Mouse (Mus musculus) forebrain, postnatal 0 days (tissue): Measurements from ENCODE around the gene Pard6b. TPM values are rescaled to one million over a fixed set of nuclear protein-coding genes. Genes with fewer than 3 reads are reported as not detected.
A peak's percentile ranks its signal among the peaks of the same experiment; 100 is the strongest.

ENCODE experiments used
- ATAC-seq: fragments of 200-750 bp; cut with Nextera tagmentation; 2 replicates; pipeline ENCODE4 v1.8.0; 2017; ENCODE audit warnings: mild to moderate bottlenecking, moderate library complexity
- DNase-seq: peaks from one replicate; pipeline ENCODE4 v3.0.0-alpha.2; 2015
- H3K27ac ChIP-seq: fragments of 300-500 bp; sonication (generic); 2 replicates; pipeline ENCODE4 v1.5.1; 2014; ENCODE audit warnings: low read depth, mild to moderate bottlenecking, antibody characterized with exemption, low read length, moderate library complexity, mixed read lengths
- H3K27me3 ChIP-seq: fragments of 300-500 bp; sonication (generic); 2 replicates; pipeline ENCODE4 v1.6.1; 2014; ENCODE audit warnings: mild to moderate bottlenecking, low read length, mixed read lengths; ENCODE audit not compliant: insufficient read depth
- H3K36me3 ChIP-seq: fragments of 300-500 bp; sonication (generic); 2 replicates; pipeline ENCODE4 v1.6.1; 2014; ENCODE audit warnings: mild to moderate bottlenecking, moderate library complexity; ENCODE audit not compliant: insufficient read depth
- H3K4me1 ChIP-seq: fragments of 300-500 bp; sonication (generic); 2 replicates; pipeline ENCODE4 v1.6.1; 2014; ENCODE audit warnings: antibody characterized with exemption; ENCODE audit not compliant: insufficient read depth
- H3K4me2 ChIP-seq: fragments of 300-500 bp; sonication (generic); 2 replicates; pipeline ENCODE4 v1.6.1; 2014; ENCODE audit warnings: low read depth, mild to moderate bottlenecking, moderate library complexity
- H3K4me3 ChIP-seq: fragments of 300-500 bp; sonication (generic); 2 replicates; pipeline ENCODE4 v1.5.1; 2014; ENCODE audit warnings: low read depth, low read length, mixed read lengths
- H3K9ac ChIP-seq: fragments of 300-500 bp; sonication (generic); 2 replicates; pipeline ENCODE4 v1.6.1; 2014; ENCODE audit warnings: mild to moderate bottlenecking
- H3K9me3 ChIP-seq: fragments of 300-500 bp; sonication (generic); 2 replicates; pipeline ENCODE4 v1.6.1; 2016; ENCODE audit warnings: low read length
- CTCF ChIP-seq: sonication (generic); IDR thresholded peaks from 2 replicates; pipeline ENCODE4 v1.5.1; 2016; ENCODE audit warnings: antibody characterized with exemption, control low read depth, low read depth
- WGBS: fragments of 180-500 bp; shearing (Covaris S2); extraction: QIAGEN DNeasy Blood & Tissue Kit; methylation state at CpG from one replicate; pipeline ENCODE4 v1.1.7; 2014; 5-methylcytosine and 5-hydroxymethylcytosine counted together
- polyA plus RNA-seq: library from polyadenylated mRNA; unstranded; fragments of >200 nt; fragmentation: Nextera tagmentation; extraction: Ambion mirVana; gene quantifications from 2 replicates; pipeline ENCODE4 v1.2.1, GENCODE M21; 2015
- total RNA-seq: library from RNA; depleted of rRNA; stranded (reverse); fragments of >200 nt; gene quantifications from 2 replicates; pipeline ENCODE4 v1.2.3, GENCODE M21; 2014

Gene Pard6b
- total and polyA plus RNA-seq, 2 experiments from 2014 or later, result 4.1 to 5.3 TPM

DNA sequence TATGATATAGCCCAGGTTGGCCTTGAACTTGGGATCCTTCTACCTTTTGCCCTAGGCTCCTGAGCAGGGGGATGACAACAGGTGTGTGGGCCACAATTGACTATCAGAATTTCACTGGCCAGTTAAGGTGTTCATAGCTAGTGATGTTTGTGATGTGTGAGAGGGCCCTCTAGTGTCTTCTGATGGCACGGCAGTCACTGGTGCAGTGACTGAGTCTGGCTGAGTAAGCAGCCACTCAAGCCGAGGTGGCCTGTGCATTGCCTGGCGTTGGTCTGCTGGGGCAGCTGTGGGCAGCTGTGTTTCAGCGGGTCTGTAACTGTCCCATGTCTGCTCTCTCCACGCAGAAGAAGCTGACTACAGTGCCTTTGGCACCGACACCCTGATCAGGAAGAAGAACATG lies 17.2 kb downstream of the Pard6b start:
- no peak overlapping the region for H3K4me3 ChIP-seq
- H3K9ac ChIP-seq, result no peak overlapping the region
- no peaks in the 10 kb centered on the region for H3K4me1 ChIP-seq
- H3K9me3 ChIP-seq, result no peaks in the 10 kb centered on the region
- H3K36me3 ChIP-seq, result peaks cover 12% of the 10 kb centered on the region
- WGBS, result 53% methylated on average over 6 of the region's 6 CpGs
- peak; percentile 39 for DNase-seq
- ATAC-seq, result 0 out of 2 replicates have a peak, but pooled peaks have one; percentile 32
- peak; percentile 78 for TF ChIP-seq CTCF
- H3K4me2 ChIP-seq, result no peak overlapping the region
- H3K27ac ChIP-seq, result no peak overlapping the region
- H3K27me3 ChIP-seq, result no peaks in the 10 kb centered on the region

DNA sequence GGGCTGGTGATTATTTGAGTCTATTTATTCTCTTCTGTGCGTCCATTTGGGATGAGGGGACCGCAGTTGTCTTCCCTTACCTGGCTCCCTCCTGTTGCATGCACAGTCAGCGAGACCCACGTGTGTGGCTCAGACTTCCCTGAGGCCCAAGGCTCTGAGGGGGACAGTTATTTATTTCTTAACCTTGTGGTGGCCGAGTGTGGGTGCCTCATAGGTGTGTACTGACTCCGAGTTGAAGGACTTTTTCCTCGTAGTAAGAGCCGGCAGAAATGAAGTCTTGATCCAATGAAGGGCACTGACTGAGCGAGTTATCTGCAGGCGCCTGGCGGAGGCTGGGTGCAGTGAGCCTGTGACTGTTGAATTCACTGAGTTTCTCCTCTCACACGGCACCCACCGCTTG lies 19.2 kb downstream of the Pard6b start:
- WGBS, result 81% methylated on average over 13 of the region's 13 CpGs
- peaks cover 12% of the 10 kb centered on the region for H3K36me3 ChIP-seq
- H3K27me3 ChIP-seq, result no peaks in the 10 kb centered on the region
- no peak for ATAC-seq
- no peaks in the 10 kb centered on the region for H3K9me3 ChIP-seq
- H3K4me3 ChIP-seq, result no peak overlapping the region
- no peak for TF ChIP-seq CTCF
- no peaks in the 10 kb centered on the region for H3K4me1 ChIP-seq
- H3K4me2 ChIP-seq, result no peak overlapping the region
- H3K9ac ChIP-seq, result no peak overlapping the region
- H3K27ac ChIP-seq, result no peak overlapping the region
- no peak for DNase-seq

DNA sequence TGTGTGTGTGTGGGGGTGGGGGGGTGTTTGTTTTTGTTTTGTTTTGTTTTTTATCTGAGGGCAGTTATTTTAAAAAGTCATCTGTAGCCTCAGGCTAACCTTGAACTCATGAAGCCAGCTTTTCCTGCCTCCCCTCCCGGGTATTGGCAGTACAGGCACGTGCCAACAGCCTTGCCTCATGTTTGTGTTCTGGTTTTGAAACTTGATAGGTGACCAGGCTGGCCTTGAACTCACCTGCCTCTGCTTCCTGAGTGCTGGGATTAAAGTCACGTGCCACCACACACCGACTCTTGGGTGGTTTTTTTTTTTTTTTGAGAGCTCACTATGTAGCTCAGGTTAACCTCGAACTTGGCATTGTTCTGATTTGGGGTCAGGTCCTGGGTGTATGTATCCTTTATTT lies 21.0 kb downstream of the Pard6b start:
- Histone ChIP-seq H3K4me1 (no peaks in the 10 kb centered on the region), H3K9me3 (no peaks in the 10 kb centered on the region), H3K9ac (no peak overlapping the region), H3K4me3 (no peak overlapping the region), H3K27ac (no peak overlapping the region), H3K27me3 (no peaks in the 10 kb centered on the region), H3K4me2 (no peak overlapping the region), H3K36me3 (peaks cover 12% of the 10 kb centered on the region)
- no peak for TF ChIP-seq CTCF
- ATAC-seq, result no peak
- DNase-seq, result no peak
- 89% methylated on average over 5 of the region's 5 CpGs for WGBS

DNA sequence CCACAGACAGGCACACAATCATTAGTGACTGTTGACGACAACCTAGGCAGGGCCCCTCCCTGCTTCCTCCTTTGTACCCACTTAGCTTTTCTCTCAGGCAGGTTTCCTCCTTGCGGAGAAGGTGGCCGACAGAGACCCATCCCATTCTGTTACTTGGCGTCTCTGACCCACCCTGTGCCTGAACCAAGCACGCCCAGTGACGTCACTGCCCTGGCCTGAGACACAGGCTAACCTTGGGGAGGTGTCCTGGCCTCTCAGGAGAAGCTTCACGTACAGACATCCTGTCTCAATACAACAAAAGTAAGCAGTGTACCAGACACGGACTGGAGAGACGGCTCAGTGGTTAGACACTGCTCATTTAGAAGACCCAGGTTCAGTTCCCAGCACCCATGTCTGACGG lies 22.5 kb downstream of the Pard6b start:
- Histone ChIP-seq H3K9ac (no peak overlapping the region), H3K4me2 (no peak overlapping the region), H3K9me3 (no peaks in the 10 kb centered on the region), H3K4me3 (no peak overlapping the region), H3K4me1 (peaks cover 4% of the 10 kb centered on the region; the same call in 1 of the 2 replicates), H3K36me3 (peaks cover 10% of the 10 kb centered on the region), H3K27me3 (no peaks in the 10 kb centered on the region), H3K27ac (no peak overlapping the region)
- TF ChIP-seq CTCF, result no peak
- DNase-seq (no peak), ATAC-seq (no peak)
- 90% methylated on average over 10 of the region's 10 CpGs for WGBS

DNA sequence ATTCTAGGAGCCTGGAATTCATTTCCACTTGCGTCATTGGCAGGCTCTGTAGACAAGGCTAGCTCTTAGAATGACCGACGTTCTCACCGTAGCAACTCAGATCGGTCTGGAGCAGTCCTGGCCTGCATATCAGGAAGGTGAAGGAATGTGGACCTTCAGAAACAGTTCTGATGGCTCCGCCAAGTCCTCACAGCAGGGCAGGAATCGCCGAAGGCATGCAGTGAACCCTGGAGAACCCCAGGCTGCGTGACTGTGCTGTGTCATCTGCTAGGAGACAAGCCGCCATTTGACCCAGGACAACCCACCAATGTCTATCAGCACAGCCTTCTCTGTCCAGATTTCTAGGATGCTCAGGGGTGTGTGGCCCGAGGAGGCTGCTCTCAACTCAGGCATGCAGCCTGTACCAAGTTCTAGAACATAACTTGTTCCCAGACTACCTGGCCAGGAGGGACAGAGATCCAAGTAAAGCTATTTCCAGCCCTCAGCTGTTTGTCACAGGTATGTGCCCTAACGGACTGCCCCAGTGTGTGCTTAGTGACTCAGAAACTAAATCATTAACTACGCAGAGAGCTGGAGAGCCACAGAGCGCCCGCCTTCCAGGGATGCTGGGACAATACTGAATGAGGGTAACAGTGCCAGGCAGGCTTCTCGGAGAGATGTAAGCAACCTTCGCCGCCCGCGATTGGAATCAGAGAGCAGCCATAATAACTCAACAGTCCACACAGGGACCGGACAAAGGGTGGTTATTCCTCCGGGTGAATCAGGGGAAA lies 23.8 kb downstream of the Pard6b start:
- no peaks in the 10 kb centered on the region for H3K9me3 ChIP-seq
- WGBS, result 71% methylated on average over 22 of the region's 22 CpGs
- H3K4me2 ChIP-seq, result no peak overlapping the region
- DNase-seq (no peak), ATAC-seq (no peak)
- H3K27me3 ChIP-seq, result no peaks in the 10 kb centered on the region
- no peaks in the 10 kb centered on the region; the same call in 1 of the 2 replicates for H3K36me3 ChIP-seq
- H3K27ac ChIP-seq, result no peak overlapping the region
- H3K4me1 ChIP-seq, result peaks cover 4% of the 10 kb centered on the region; the same call in 1 of the 2 replicates
- no peak for TF ChIP-seq CTCF
- H3K4me3 ChIP-seq, result no peak overlapping the region
- H3K9ac ChIP-seq, result no peak overlapping the region

DNA sequence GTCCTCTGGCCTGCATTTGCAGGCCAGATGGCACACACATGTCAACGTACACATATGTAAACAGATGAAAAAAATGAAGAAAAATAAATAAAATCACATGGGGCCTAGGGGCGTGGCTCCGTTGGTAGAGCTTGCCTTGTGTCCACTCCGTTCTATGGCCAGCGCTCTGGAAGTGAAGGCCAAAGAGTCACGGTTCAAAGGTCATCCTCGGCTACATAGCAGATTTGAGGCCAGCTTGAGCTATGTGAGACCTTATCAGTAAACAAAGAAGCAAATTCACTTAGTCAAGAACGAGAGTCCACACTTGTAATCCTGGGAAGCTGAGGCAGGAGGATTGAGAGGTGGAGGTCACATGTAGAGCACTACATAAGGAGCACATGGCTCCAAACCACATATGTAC lies 24.5 kb downstream of the Pard6b start:
- WGBS, result 83% methylated on average over 8 of the region's 8 CpGs

DNA sequence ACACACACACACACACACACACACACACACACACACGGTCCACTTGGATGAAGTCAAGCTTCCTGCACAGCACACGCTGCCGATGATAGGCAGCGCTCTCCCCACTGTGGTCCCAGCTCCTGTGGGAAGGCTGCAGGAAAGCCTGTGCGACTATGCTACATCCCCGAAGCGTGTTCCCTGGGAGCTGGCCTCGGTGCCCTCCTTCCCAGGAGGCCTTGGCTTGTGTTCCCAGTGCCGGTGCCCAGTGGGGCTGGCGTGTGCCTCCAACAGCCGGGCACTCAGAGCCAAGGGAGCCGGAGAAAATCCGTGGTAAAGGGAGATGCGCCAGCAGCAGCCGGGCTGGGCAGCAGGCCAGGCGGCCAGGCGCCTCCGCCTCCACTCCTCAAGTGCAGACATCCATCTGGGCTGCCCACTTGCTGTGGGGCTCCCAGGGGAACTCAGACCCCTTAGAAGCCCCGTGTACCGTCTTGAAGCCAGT lies 25.9 kb downstream of the Pard6b start:
- Histone ChIP-seq H3K27me3 (no peaks in the 10 kb centered on the region), H3K36me3 (no peaks in the 10 kb centered on the region), H3K4me2 (peak overlapping the region; percentile 52), H3K4me3 (peak overlapping the region; percentile 19; the same call in 1 of the 2 replicates), H3K9ac (peak overlapping the region; percentile 39), H3K27ac (peak overlapping the region; percentile 71), H3K4me1 (peaks cover 4% of the 10 kb centered on the region; the same call in 1 of the 2 replicates), H3K9me3 (no peaks in the 10 kb centered on the region)
- TF ChIP-seq CTCF, result no peak
- WGBS, result 24% methylated on average over 20 of the region's 20 CpGs
- peak; percentile 88 for DNase-seq
- peak; percentile 91 for ATAC-seq

More for the DNA sequence above, 24.5 kb downstream of the Pard6b start:
- DNase-seq (no peak), ATAC-seq (no peak)
- H3K36me3 ChIP-seq, result no peaks in the 10 kb centered on the region; the same call in 1 of the 2 replicates
- H3K4me2 ChIP-seq, result no peak overlapping the region
- no peaks in the 10 kb centered on the region for H3K27me3 ChIP-seq
- H3K9me3 ChIP-seq, result no peaks in the 10 kb centered on the region
- no peak overlapping the region for H3K4me3 ChIP-seq
- TF ChIP-seq CTCF, result no peak
- peaks cover 4% of the 10 kb centered on the region; the same call in 1 of the 2 replicates for H3K4me1 ChIP-seq
- no peak overlapping the region for H3K9ac ChIP-seq
- H3K27ac ChIP-seq, result no peak overlapping the region
